Mouse (Mus musculus) fat pad, adult 2 months (tissue): Measurements from ENCODE around the gene Pla2g5.
"Not testable (repeated sequence)": the region's sequence is repeated elsewhere in the genome, so short reads cannot be mapped to it uniquely, and the experiment has no call there.

Source experiments
- DNase-seq: peaks from one replicate; pipeline ENCODE4 v3.0.0-alpha.2; 2011; ENCODE audit warnings: low read depth, low spot score; ENCODE audit errors: extremely low read depth

The Pla2g5 gene

GRCm38 (mm10) chr4:138858446-138858845 is 4.8 kb downstream of the Pla2g5 start:
- DNase-seq = no peak

DNA sequence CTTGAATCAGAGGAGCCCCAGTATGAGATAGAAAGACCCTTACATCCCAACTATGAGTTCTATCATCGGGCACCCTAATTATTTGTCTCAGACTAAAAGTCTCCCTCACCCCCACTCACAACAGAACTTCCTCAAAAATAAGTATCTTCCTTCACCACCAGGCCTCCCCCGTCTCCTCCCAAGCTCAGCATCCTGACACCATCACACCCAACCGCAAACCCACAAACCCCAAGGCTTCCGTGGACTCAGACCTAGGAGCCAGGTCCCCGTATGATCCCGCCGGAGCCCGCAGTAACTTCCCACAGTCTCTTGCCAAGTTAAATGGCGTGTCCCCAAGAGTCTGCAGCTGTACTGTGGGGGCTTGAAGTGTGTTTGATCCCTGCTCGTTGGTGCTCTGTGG is 5.7 kb downstream of the Pla2g5 start:
- DNase-seq = no peak

- DNase-seq = no peak
Measured at GRCm38 (mm10) chr4:138856491-138856890, 6.8 kb downstream of the Pla2g5 start.

GRCm38 (mm10) chr4:138855092-138855632 is 8.1 kb downstream of the Pla2g5 start:
- no peak for DNase-seq

- no peak for DNase-seq
Measured at GRCm38 (mm10) chr4:138852961-138853360, 10.3 kb downstream of the Pla2g5 start.

GRCm38 (mm10) chr4:138851463-138851862 is 11.8 kb downstream of the Pla2g5 start:
- no peak for DNase-seq

DNA sequence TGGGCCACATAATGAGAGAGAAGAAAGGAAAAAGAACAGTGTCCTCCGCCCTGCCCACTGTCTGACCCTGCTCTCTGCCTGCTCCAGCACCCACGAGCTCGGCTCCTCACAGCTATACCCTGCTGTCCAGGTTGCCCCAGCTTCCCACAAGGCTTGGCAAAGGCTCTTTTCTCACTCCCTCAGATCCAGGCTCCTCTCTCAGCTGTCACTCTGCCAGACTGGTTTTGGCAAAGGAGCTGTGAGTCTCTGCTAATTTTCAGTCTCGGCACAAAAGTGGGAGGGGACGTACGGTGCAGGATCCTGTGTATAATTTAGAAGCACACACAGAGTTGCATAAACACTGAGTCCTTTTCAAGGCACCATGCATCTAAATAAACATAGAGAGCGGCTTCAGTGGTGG is 21.9 kb downstream of the Pla2g5 start:
- DNase-seq = no peak

DNA sequence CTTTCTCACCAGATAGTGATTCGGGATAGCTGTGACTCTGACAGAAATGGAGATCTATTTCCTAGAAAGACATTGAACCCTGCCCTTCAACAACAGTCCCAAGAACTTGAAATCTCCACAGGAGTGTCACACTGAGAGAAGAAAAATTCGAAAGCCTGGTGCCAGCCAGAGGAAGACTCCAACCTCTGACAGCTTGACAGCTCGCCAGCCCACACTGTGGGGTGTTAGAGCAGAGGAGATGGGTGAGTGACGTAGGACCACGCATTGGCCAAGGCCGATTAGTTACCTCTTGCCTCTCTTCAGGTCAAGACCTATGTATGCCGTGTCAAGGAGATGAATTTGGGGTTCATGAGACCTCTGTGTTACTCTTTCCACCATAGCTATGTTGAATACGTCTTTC is 22.6 kb downstream of the Pla2g5 start:
- no peak for DNase-seq

GRCm38 (mm10) chr4:138839806-138840205 is 23.5 kb downstream of the Pla2g5 start:
- DNase-seq = no peak

GRCm38 (mm10) chr4:138827147-138827546 is 36.1 kb downstream of the Pla2g5 start:
- DNase-seq = no peak

- DNase-seq = no peak
Measured at GRCm38 (mm10) chr4:138825751-138826567, 37.3 kb downstream of the Pla2g5 start.

DNA sequence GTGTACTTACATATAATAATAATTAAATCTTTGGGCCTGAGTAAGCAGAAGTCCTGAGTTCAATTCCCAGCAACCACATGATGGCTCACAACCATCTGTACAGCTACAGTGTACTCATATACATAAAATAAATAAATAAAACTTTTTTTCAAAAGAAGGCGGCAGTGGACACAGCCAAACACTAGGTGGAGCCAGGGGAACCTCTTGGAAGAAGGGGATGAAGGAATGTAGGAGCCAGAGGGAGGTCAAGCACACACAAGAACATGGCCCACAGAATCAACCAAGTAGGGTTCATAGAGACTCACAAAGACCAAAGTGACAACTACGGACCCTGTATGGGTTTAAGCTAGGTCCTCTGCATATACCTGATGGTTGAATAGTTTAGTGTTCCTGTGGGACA is 38.6 kb downstream of the Pla2g5 start:
- no peak for DNase-seq

DNA sequence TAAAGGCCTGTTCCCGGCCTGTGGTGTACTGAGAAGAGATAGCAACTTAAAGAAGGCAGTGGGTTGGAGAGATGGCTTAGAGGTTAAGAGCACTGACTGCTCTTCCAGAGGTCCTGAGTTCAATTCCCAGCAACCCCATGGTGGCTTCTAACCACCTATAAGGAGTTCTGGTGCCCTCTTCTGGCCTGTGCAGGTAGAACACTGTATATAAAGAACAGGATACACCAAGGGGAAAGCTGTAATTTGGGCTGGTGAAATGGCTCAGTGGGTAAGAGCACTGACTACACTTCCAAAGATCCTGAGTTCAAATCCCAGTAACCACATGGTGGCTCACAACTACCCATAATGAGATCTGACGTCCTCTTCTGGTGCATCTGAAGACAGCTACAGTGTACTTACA is 39.1 kb downstream of the Pla2g5 start:
- DNase-seq = not testable (repeated sequence)

GRCm38 (mm10) chr4:138821036-138821435 is 42.2 kb downstream of the Pla2g5 start:
- DNase-seq = no peak

DNA sequence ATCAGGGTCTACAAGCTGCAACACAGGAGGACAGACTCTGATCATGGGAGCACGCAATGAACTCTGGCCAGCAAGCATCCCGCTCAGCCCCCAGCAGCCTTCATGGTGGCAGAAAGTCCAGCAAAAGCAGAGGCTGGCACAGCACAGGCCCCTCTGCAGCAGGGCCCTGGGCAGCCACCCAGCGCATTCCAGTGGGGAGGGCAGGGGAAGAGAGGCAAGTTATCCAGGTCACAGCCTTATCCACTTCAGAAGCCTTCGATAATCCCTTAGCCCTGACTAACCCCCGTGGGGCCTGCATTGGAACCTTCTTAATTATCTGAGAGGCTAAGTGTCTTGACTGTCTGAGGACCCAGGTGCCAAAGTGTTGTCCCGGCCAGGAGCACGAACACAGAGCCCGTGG is 44.2 kb downstream of the Pla2g5 start:
- no peak for DNase-seq

- DNase-seq = no peak
Measured at GRCm38 (mm10) chr4:138817736-138818135, 45.5 kb downstream of the Pla2g5 start.

DNA sequence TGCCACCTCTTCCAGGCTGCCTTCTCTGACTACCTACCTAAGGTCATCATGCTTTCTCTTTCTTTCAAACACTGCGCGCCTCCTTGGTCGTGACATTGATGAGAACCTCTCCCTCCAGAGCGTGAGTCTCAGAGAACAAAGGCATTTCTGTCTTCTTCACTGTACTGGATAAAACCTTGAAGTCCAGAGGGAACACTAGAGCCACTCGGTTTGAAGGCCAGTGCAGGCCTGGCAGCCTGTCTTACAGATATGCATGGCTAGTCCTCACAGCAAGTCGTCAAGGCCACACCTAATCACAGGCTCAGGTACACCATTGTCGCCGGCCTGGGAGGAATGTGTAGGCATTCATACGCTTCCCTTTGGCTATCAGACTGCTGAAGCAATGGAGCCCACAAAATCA is 47.1 kb downstream of the Pla2g5 start:
- no peak for DNase-seq

- DNase-seq = no peak
Measured at GRCm38 (mm10) chr4:138806920-138807541, 56.3 kb downstream of the Pla2g5 start.

DNA sequence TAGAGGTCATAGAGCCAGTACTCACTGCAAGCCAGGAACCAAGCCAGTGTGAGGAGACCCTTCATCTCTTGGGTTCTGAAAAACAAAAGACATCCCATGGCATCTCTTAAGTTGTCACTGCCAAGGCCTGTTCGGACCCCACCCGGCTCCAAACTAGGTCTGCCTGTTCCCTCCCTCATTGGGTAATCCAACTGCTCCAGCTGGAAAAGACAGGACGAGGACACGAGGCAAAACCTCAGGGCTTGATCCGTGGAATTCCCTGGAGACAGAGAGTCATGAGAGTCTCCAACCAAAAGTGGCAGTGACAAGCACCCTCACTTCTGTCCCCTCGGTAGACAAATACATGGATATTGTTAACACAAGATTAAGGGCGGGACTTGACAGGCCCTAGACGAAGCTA is 57.1 kb downstream of the Pla2g5 start:
- no peak for DNase-seq

DNA sequence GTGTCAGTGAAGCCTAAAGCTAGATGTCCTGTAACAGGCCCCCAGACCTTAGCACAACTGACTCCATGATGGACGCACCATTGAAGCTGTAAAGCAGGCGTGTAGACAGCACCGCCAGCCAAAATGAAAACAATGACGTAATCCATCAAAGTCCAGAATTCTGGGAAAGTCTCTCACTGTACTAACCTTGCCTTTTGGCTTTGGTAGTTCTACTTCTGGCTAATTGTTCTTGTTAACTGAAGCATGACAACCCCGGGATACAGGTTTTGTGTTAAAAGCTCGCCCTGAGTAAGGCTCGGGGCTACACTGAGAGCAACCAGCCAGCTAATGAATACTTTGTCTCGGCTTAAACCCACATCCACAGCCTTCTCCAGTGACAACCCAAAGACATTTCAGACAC is 58.0 kb downstream of the Pla2g5 start:
- no peak for DNase-seq

- no peak for DNase-seq
Measured at GRCm38 (mm10) chr4:138802917-138803316, 60.4 kb downstream of the Pla2g5 start.

DNA sequence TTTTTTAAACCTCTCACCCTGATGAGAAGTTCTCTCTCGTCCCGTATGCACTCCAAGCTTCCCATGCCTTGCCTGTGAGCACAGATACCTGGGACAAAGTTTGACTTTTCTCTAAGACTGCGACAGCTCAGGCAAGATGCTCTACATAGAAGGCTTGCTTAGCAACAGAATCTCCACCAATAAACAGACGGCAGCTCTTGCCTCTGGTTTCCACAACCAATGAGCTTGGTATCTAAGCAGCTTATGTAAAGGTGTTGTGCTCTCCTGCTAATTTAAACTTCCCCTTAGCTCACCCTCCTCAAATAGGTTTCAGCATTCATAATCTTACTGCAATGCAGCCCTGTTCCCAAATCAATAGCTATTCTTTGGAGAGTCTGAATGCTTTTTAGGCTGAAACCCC is 61.7 kb downstream of the Pla2g5 start:
- no peak for DNase-seq
